ENCODE assay signal across 11 mouse cellular contexts in genomic region chr11:77787707-77788106, GRCm38 (mm10). TPM values are rescaled to one million over a fixed set of nuclear protein-coding genes. Genes with fewer than 3 reads are reported as not detected.
DNase-seq lines count a peak whose midpoint lies in the region; ATAC-seq lines count a peak whose summit lies in the region.
"Had no signal": no experiment of that assay in that cellular context is flagged by ENCODE, and none has a peak within 500 bp of the region (broad histone marks: within the 10 kb centered on the region; RNA-seq: fewer than 3 reads in every experiment).

TSS of gene Gm10277 (minus strand) at chr11:77787747.

- no peaks in the 10 kb centered on the region for H3K9me3 ChIP-seq in heart, embryonic 15.5 days (replicated peaks)
- no peaks in the 10 kb centered on the region for H3K9me3 ChIP-seq in midbrain, embryonic 13.5 days
- H3K9me3 ChIP-seq in midbrain, embryonic 16.5 days (replicated peaks; ENCODE audit: control insufficient read depth, low read length, poor library complexity, severe bottlenecking) = no peaks in the 10 kb centered on the region
- no peaks in the 10 kb centered on the region for H3K9me3 ChIP-seq in limb, embryonic 10.5 days (replicated peaks)
- H3K9me3 ChIP-seq: embryonic facial prominence, embryonic 12.5 days had no signal

- 78% methylated on average over 5 of the region's 5 CpGs for WGBS in heart, embryonic 15.5 days
- 85% methylated on average over 5 of the region's 5 CpGs for WGBS in midbrain, embryonic 13.5 days
- WGBS in midbrain, embryonic 16.5 days = 92% methylated on average over 5 of the region's 5 CpGs
- WGBS in limb, embryonic 10.5 days = 85% methylated on average over 5 of the region's 5 CpGs

- no peaks in the 10 kb centered on the region for H3K27me3 ChIP-seq in heart, embryonic 15.5 days
- no peaks in the 10 kb centered on the region for H3K27me3 ChIP-seq in midbrain, embryonic 13.5 days
- H3K27me3 ChIP-seq in midbrain, embryonic 16.5 days (ENCODE audit: control insufficient read depth, insufficient read depth, low read depth, low read length) = no peaks in the 10 kb centered on the region
- no peaks in the 10 kb centered on the region for H3K27me3 ChIP-seq in limb, embryonic 10.5 days (ENCODE audit: low read depth, poor library complexity, severe bottlenecking)
- H3K27me3 ChIP-seq: embryonic facial prominence, embryonic 12.5 days had no signal

- H3K27ac ChIP-seq in heart, embryonic 15.5 days = peak within 1 kb of the TSS; percentile 93
- H3K27ac ChIP-seq in midbrain, embryonic 13.5 days = peak within 1 kb of the TSS; percentile 72; the same call in 1 of the 2 replicates
- H3K27ac ChIP-seq in midbrain, embryonic 16.5 days (ENCODE audit: low read length) = no peak within 1 kb of the TSS
- H3K27ac ChIP-seq in limb, embryonic 10.5 days = peak within 1 kb of the TSS; percentile 74; the same call in 1 of the 2 replicates
- H3K27ac ChIP-seq: embryonic facial prominence, embryonic 12.5 days had no signal

- H3K36me3 ChIP-seq in heart, embryonic 15.5 days = no peaks in the 10 kb centered on the region
- H3K36me3 ChIP-seq in midbrain, embryonic 13.5 days = no peaks in the 10 kb centered on the region
- no peaks in the 10 kb centered on the region for H3K36me3 ChIP-seq in midbrain, embryonic 16.5 days (ENCODE audit: control insufficient read depth, insufficient read depth, low read length)
- H3K36me3 ChIP-seq in limb, embryonic 10.5 days = peaks cover 9% of the 10 kb centered on the region
- H3K36me3 ChIP-seq: embryonic facial prominence, embryonic 12.5 days had no signal

- H3K4me1 ChIP-seq in heart, embryonic 15.5 days (replicated peaks) = peaks cover 74% of the 10 kb centered on the region
- H3K4me1 ChIP-seq in midbrain, embryonic 13.5 days (replicated peaks) = peaks cover 69% of the 10 kb centered on the region
- peaks cover 39% of the 10 kb centered on the region for H3K4me1 ChIP-seq in midbrain, embryonic 16.5 days (ENCODE audit: control insufficient read depth, insufficient read depth, low read length)
- H3K4me1 ChIP-seq in limb, embryonic 10.5 days = peaks cover 62% of the 10 kb centered on the region

- ATAC-seq in heart, embryonic 15.5 days (replicated peaks; ENCODE audit: insufficient number of reproducible peaks, insufficient read depth, low FRiP score, low read depth) = no peak
- no peak for ATAC-seq in midbrain, embryonic 13.5 days
- ATAC-seq in midbrain, embryonic 16.5 days = no peak
- no peak for ATAC-seq in monocyte, adult 5-6 weeks (replicated peaks; ENCODE audit: insufficient number of reproducible peaks, low FRiP score, low TSS enrichment, poor library complexity, severe bottlenecking)

- 0 out of 2 replicates have a peak within 1 kb of the TSS, but pooled peaks have one; percentile 19 for H3K9ac ChIP-seq in heart, embryonic 15.5 days
- H3K9ac ChIP-seq in midbrain, embryonic 13.5 days (replicated peaks) = 0 out of 2 replicates have a peak within 1 kb of the TSS, but pooled peaks have one; percentile 11
- H3K9ac ChIP-seq in midbrain, embryonic 16.5 days (ENCODE audit: low read depth, low read length) = no peak within 1 kb of the TSS
- H3K9ac ChIP-seq: embryonic facial prominence, embryonic 12.5 days had no signal

- no peak for DNase-seq in heart, adult 9 months (ENCODE audit: low spot score in 2 of 2)
- no peak for DNase-seq in limb, embryonic 10.5 days (ENCODE audit: low spot score)
- DNase-seq in right cerebral cortex, postnatal 14 days = no peak
- DNase-seq in cerebellum, adult 8-10 months = no peak

- H3K4me3 ChIP-seq in heart, embryonic 15.5 days = no peak within 1 kb of the TSS
- no peak within 1 kb of the TSS for H3K4me3 ChIP-seq in midbrain, embryonic 13.5 days (replicated peaks)
- H3K4me3 ChIP-seq in midbrain, embryonic 16.5 days (ENCODE audit: low read depth, low read length) = no peak within 1 kb of the TSS
- H3K4me3 ChIP-seq in limb, embryonic 10.5 days = no peak within 1 kb of the TSS
- H3K4me3 ChIP-seq: embryonic facial prominence, embryonic 12.5 days had no signal

- no peak within 1 kb of the TSS for H3K4me2 ChIP-seq in heart, embryonic 15.5 days
- no peak within 1 kb of the TSS for H3K4me2 ChIP-seq in midbrain, embryonic 13.5 days (replicated peaks)
- no peak within 1 kb of the TSS for H3K4me2 ChIP-seq in midbrain, embryonic 16.5 days (ENCODE audit: low read length)
- H3K4me2 ChIP-seq: embryonic facial prominence, embryonic 12.5 days; midbrain, embryonic 11.5 days had no signal

RNA-seq across cellular contexts. Expression of gene Gm10277, which starts in this region (rescaled TPM):
- polyA plus RNA-seq in heart, embryonic 15.5 days (2015; fragmentation: Nextera tagmentation; extraction: Ambion mirVana) = 0.93 and 1.4 TPM in 2 replicates
- polyA plus RNA-seq in midbrain, embryonic 13.5 days (2015; fragmentation: Nextera tagmentation; extraction: Ambion mirVana) = 2.9 and 3.4 TPM in 2 replicates
- 2.0 and 2.5 TPM in 2 replicates for polyA plus RNA-seq in midbrain, embryonic 16.5 days (2015; fragmentation: Nextera tagmentation; extraction: Ambion mirVana)
- 1.1 and 1.4 TPM in 2 replicates for polyA plus RNA-seq in limb, embryonic 10.5 days (2016; fragmentation: Nextera tagmentation; extraction: Ambion mirVana)
- total RNA-seq in monocyte, adult 5-6 weeks (2017) = 0.68 to 1.2 TPM in 2 of 3 replicates, not detected in the other
- total RNA-seq: hematopoietic stem cell, adult 5-6 weeks had no signal
